Mouse (Mus musculus): Measurements from ENCODE around the gene Polr1c.

DNA sequence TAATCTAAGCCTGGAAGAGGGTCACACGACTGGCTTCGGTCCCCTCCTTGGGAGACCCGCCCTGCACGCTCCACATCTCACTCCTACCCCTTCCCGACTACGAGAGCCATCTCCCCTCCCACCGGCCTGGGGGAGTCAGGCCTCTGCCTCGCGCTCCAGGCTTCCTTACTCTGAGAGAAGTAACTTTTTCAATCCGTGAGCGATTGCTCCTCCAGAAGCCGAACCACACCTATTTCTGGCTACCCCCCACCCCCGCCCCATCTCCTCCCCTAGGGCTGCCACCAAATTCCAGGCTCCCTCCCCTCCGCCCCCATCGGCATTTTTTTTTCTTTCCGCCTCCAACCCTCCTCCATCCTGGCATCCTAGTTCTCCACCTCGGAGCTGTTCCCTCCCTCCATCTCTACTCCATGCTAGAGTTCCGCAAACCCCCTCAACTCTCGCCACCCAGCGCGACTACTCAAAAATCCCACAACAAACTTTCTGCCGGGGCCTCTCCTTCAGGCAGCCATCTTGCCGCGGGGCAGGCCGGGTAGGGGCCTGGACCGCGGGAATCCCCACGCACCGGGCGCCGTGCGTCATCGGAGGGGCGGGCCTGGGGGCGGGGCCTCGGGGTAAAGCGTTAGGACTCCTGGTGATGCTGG is 34.7 kb upstream of the Polr1c start, which contains the start of gene Tjap1:
- peak; percentile 45; the same call in 1 of the 2 replicates for TF ChIP-seq POLR2A (IDR thresholded peaks at IDR 0.05; ENCODE audit: borderline replicate concordance, control insufficient read depth, low read depth, low read length)
- no peak for TF ChIP-seq CTCF (IDR thresholded peaks at IDR 0.05; ENCODE audit: control insufficient read depth, insufficient read depth, low read length)

Measured in bone marrow, adult 2 months (tissue).